Mouse (Mus musculus): Measurements from ENCODE around the gene Tas1r2. TPM values are rescaled to one million over a fixed set of nuclear protein-coding genes. Genes with fewer than 3 reads are reported as not detected.

Gene Tas1r2
- total and polyA plus RNA-seq, 2 experiments from 2014 or later: 0.05 TPM; not detected in 1

GRCm38 (mm10) chr4:139702914-139703313, 49.6 kb downstream of the Tas1r2 start:
- no peaks in the 10 kb centered on the region for H3K36me3 ChIP-seq (ENCODE audit: insufficient read depth)
- no peak overlapping the region for H3K4me3 ChIP-seq (ENCODE audit: low read depth, low read length)
- no peaks in the 10 kb centered on the region for H3K27me3 ChIP-seq (ENCODE audit: insufficient read depth, low read length)
- no peak overlapping the region for H3K27ac ChIP-seq (ENCODE audit: low read depth, low read length)
- WGBS: 76% methylated on average over 4 of the region's 4 CpGs
- no peak for ATAC-seq
- H3K9me3 ChIP-seq (ENCODE audit: low read length): no peaks in the 10 kb centered on the region
- TF ChIP-seq CTCF (IDR thresholded peaks at IDR 0.05; ENCODE audit: low read depth): no peak
- H3K4me2 ChIP-seq (ENCODE audit: low read depth): no peak overlapping the region
- no peaks in the 10 kb centered on the region for H3K4me1 ChIP-seq (ENCODE audit: insufficient read depth)
- no peak for DNase-seq
- no peak overlapping the region for H3K9ac ChIP-seq

- no peak for DNase-seq
- Histone ChIP-seq H3K4me2 (ENCODE audit: low read depth) (no peak overlapping the region), H3K27me3 (ENCODE audit: insufficient read depth, low read length) (no peaks in the 10 kb centered on the region), H3K27ac (ENCODE audit: low read depth, low read length) (no peak overlapping the region), H3K4me1 (ENCODE audit: insufficient read depth) (no peaks in the 10 kb centered on the region), H3K36me3 (ENCODE audit: insufficient read depth) (no peaks in the 10 kb centered on the region), H3K9ac (no peak overlapping the region), H3K4me3 (ENCODE audit: low read depth, low read length) (no peak overlapping the region), H3K9me3 (ENCODE audit: low read length) (no peaks in the 10 kb centered on the region)
- ATAC-seq: no peak
- TF ChIP-seq CTCF (IDR thresholded peaks at IDR 0.05; ENCODE audit: low read depth): peak; percentile 30; the same call in 1 of the 2 replicates
- WGBS: 84% methylated on average over 11 of the region's 11 CpGs
Measured at GRCm38 (mm10) chr4:139703468-139703867, 50.1 kb downstream of the Tas1r2 start.

GRCm38 (mm10) chr4:139705986-139706385, 52.6 kb downstream of the Tas1r2 start:
- no peak for TF ChIP-seq CTCF (IDR thresholded peaks at IDR 0.05; ENCODE audit: low read depth)
- Histone ChIP-seq H3K9ac (no peak overlapping the region), H3K9me3 (ENCODE audit: low read length) (no peaks in the 10 kb centered on the region), H3K27me3 (ENCODE audit: insufficient read depth, low read length) (no peaks in the 10 kb centered on the region), H3K4me2 (ENCODE audit: low read depth) (no peak overlapping the region), H3K4me3 (ENCODE audit: low read depth, low read length) (no peak overlapping the region), H3K36me3 (ENCODE audit: insufficient read depth) (no peaks in the 10 kb centered on the region), H3K4me1 (ENCODE audit: insufficient read depth) (no peaks in the 10 kb centered on the region), H3K27ac (ENCODE audit: low read depth, low read length) (no peak overlapping the region)
- DNase-seq: no peak
- 85% methylated on average over 5 of the region's 5 CpGs for WGBS
- ATAC-seq: no peak

GRCm38 (mm10) chr4:139710467-139711334, 57.4 kb downstream of the Tas1r2 start:
- Histone ChIP-seq H3K9me3 (ENCODE audit: low read length) (no peaks in the 10 kb centered on the region), H3K27ac (ENCODE audit: low read depth, low read length) (no peak overlapping the region), H3K4me1 (ENCODE audit: insufficient read depth) (no peaks in the 10 kb centered on the region), H3K4me3 (ENCODE audit: low read depth, low read length) (no peak overlapping the region), H3K9ac (no peak overlapping the region), H3K27me3 (ENCODE audit: insufficient read depth, low read length) (no peaks in the 10 kb centered on the region), H3K36me3 (ENCODE audit: insufficient read depth) (no peaks in the 10 kb centered on the region), H3K4me2 (ENCODE audit: low read depth) (no peak overlapping the region)
- ATAC-seq (no peak), DNase-seq (no peak)
- WGBS: 32% methylated on average over 25 of the region's 25 CpGs
- TF ChIP-seq CTCF (IDR thresholded peaks at IDR 0.05; ENCODE audit: low read depth): no peak

- DNase-seq (no peak), ATAC-seq (no peak)
- H3K27me3 ChIP-seq (ENCODE audit: insufficient read depth, low read length): no peaks in the 10 kb centered on the region
- no peaks in the 10 kb centered on the region for H3K4me1 ChIP-seq (ENCODE audit: insufficient read depth)
- H3K9ac ChIP-seq: no peak overlapping the region
- no peak for TF ChIP-seq CTCF (IDR thresholded peaks at IDR 0.05; ENCODE audit: low read depth)
- no peaks in the 10 kb centered on the region for H3K9me3 ChIP-seq (ENCODE audit: low read length)
- H3K36me3 ChIP-seq (ENCODE audit: insufficient read depth): no peaks in the 10 kb centered on the region
- no peak overlapping the region for H3K4me2 ChIP-seq (ENCODE audit: low read depth)
- H3K4me3 ChIP-seq (ENCODE audit: low read depth, low read length): no peak overlapping the region
- H3K27ac ChIP-seq (ENCODE audit: low read depth, low read length): no peak overlapping the region
- WGBS: 37% methylated on average over 13 of the region's 13 CpGs
Measured at GRCm38 (mm10) chr4:139715241-139715932, 62.0 kb downstream of the Tas1r2 start.

GRCm38 (mm10) chr4:139716477-139717169, 63.3 kb downstream of the Tas1r2 start:
- WGBS: 77% methylated on average over 10 of the region's 10 CpGs
- H3K4me3 ChIP-seq (ENCODE audit: low read depth, low read length): no peak overlapping the region
- H3K4me2 ChIP-seq (ENCODE audit: low read depth): no peak overlapping the region
- DNase-seq: peak; percentile 20
- H3K4me1 ChIP-seq (ENCODE audit: insufficient read depth): no peaks in the 10 kb centered on the region
- no peaks in the 10 kb centered on the region for H3K36me3 ChIP-seq (ENCODE audit: insufficient read depth)
- TF ChIP-seq CTCF (IDR thresholded peaks at IDR 0.05; ENCODE audit: low read depth): no peak
- H3K9ac ChIP-seq: no peak overlapping the region
- H3K9me3 ChIP-seq (ENCODE audit: low read length): no peaks in the 10 kb centered on the region
- H3K27me3 ChIP-seq (ENCODE audit: insufficient read depth, low read length): no peaks in the 10 kb centered on the region
- no peak overlapping the region for H3K27ac ChIP-seq (ENCODE audit: low read depth, low read length)
- ATAC-seq: peak; percentile 36; the same call in 1 of the 2 replicates

Data from forebrain, postnatal 0 days (tissue).